Mouse (Mus musculus) monocyte, adult 2 months (primary cell): Measurements from ENCODE around the gene Nup93.
A peak's percentile ranks its signal among the peaks of the same experiment; 100 is the strongest.

Experiments
- DNase-seq, 2 experiments: peaks; one replicate each; pipeline ENCODE4 v3.0.0; 2022; ENCODE audit warnings: low spot score in 2 of 2, low read depth in 1 of 2

The Nup93 gene

DNA sequence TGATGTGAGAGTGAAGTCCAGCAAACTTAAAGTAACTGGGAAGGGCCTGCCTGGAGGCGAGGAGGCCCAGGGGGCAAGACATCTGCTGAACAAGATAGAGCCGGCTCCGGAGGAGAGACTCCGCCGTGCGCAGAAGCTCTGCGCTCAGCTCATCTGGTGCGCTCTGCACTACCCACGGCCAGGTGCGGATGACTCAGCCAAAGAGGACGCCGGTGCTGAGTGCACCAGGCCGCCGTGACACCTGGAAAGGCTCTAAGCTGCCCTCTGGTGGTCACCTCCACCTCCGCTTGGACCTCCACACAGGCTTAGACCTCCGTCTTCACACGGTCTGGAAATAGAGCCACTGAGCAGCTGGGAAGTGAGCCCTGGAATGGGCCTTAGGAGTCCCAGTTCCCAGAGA is 27.8 kb upstream of the Nup93 start:
- DNase-seq: no peak

GRCm38 (mm10) chr8:94187290-94188002 is 26.9 kb upstream of the Nup93 start:
- DNase-seq: peak in 1 of 2 experiments; percentile 36

DNA sequence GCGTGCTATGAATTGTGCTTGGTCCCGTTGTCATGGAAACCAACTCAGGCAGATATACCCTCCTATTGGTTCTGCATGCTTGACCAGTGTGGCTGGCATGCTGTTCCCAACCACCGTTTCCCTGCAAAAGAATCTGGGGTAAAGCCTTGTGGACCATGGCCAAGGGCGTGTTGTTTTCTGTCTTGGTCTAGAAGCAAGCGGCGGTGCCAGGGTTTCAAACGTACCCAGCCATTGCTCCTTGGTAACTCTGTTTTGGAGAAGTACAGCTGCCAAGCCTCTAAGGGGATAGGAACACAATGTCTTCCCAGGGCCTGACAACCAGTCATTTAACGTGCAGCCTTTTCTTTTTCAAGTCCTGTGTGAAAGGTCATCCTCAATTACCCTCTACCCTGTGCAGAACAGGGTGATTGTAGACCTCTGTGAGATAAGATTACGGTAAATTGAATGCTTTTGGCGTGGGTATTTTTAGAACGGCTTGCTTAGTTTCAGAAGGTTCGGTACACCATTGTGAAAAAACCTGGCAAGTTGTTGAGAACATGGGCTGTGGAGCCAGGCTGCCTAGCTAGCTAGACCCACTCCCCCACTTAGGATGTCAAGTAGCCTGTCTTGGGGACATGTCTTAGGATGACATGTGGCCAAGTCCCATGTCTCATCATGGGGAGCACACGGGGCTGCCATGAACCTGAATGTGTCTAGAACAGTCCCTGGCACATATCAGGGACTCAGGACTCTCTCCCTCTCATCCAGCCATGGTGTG is 24.9 kb upstream of the Nup93 start:
- DNase-seq: no peak

DNA sequence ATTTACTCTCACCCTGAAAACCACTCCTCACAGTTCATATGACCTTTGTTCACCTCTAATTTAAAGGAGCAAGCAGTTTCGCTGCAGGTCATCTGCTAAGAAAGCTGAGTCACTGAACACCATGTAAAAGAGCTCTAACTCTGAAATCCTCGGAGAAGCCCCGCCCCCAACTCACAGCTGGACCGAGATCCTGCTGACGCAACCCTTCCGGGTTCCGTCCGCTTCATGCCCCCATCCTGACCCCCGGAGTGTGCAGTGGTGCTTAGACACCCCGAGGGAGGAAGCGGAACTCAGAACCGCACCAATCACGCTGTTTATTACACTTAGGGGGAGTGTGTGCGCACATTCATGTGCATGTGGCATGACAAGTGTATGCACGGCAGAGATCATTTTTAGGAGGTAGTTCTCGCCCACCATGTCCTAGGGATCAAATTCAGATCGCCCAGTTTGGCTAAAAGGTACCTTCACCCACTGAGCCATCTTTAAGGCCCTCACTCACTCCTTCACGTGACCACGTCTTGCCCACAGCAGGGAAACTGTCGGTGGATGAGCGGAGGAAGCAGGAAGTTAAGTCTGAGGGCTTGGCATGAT is 23.2 kb upstream of the Nup93 start:
- DNase-seq: peak; percentile 91 to 92

DNA sequence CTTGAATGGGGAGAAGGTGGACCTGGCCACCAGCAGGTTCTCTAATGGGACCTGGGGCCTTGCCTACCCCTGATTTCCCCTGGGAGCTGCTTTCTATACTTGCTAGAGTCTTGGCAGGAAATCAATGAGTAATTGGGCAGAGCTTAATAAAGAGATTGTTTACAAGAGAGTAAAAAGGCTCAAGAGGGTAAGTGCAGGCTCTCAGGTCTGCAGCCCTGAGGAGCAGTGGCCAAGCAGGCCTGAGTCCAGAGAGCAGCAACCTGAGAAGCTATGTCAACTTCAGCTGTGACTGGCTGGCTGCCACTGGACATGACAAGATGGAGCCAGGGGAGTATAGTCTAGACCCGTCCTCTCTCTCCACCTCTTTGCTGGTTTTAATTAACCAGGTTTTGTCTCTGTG is 21.4 kb upstream of the Nup93 start:
- DNase-seq: no peak

- no peak for DNase-seq
Measured at GRCm38 (mm10) chr8:94194591-94195223, 19.7 kb upstream of the Nup93 start.

GRCm38 (mm10) chr8:94199202-94199869 is 15.0 kb upstream of the Nup93 start:
- DNase-seq: peak in 1 of 2 experiments; percentile 24

DNA sequence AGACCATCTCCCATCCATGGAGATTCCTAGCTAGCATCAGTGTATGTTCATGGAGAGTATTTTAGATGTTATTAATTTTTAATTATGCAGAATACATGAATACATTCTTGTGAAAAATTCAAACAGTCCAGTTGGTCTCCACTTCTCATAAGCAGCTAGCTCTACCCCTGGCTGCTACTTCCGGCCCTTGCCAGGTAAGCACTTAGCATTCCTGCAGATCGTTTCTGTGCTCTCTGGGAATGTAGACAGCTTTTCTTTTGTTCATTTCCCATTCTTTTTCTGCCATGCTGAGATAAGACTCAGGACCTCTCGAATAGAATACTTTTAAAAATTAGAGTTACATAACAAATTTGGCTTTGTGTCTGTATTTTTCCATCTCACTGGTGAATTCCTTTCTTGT is 10.3 kb upstream of the Nup93 start:
- DNase-seq: no peak

- peak in 1 of 2 experiments; percentile 30 for DNase-seq
Measured at GRCm38 (mm10) chr8:94205736-94206135, 8.6 kb upstream of the Nup93 start.

DNA sequence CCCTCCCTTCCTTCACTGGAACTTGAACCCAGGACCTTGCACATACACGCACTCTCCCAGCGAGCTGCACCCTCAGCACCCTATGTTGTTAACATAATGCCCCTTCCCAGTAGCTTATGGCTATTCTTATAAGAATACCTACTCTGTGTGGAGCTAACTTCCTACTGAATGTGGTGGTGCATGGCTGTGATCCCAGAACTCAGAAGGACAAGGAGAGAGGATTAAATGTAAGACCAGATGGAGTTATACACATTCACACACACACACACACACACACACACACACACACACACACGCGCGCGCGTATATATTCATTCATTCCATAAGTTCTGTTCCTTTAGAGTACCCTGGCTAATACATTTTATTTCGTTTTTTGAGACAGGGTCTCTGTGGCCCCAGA is 8.1 kb upstream of the Nup93 start:
- DNase-seq: no peak

DNA sequence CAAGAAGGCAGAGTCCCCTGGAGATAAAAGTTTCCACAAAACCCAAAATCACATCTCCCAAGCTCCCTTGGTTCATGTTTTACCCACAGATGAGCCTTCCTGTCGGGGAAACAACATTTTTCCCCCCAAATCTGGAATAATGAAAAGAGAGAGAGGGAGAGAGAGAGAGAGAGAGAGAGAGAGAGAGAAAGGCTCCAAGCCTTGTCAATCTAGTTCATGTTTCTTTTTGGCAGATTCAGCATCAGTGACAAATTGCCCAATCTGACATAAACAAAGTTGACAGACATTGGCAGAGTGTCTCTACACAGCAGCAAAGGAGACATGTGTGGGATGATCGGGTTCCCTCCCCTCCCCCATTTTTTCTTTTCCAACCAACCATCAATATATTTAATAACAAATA is 6.9 kb upstream of the Nup93 start:
- DNase-seq: no peak

DNA sequence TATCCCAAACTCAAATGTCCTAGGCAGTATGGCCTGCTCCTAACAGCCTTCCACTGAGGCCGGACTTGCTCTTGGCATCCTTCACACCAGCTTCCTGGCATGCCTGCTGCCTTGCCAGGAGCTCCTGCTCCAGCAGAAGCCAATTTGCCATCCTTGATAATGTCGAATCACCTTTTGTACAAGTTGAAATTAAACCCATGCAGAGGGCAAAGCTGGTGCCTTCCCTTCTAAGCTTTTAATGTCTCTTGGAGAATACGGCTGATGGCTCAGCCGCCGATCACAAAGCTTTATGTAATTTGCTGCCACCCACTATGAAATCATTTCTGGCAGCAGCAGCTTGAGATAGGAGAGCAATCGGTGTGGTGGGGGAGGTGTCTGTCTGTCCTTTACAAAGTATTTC is 4.7 kb upstream of the Nup93 start:
- DNase-seq: no peak

DNA sequence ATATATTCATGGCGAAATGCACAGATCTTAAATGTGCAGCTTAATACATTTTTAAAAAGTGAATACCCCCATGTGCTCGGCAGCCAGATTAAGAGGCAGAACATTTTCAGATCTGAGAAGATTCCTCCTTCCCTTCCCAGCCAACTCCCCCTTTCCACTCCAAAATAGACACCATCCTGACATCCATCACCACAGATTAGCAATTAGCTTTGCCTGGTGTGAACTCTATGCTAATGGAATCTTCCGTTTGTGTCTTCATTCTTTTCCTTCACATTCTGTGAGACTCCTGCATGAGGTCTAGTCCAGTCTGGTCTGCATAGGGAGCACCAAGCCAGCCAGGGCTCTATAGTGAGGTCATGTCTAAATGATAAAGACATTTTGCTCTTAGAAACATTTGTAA is 4.1 kb upstream of the Nup93 start:
- DNase-seq: no peak

- DNase-seq: no peak
Measured at GRCm38 (mm10) chr8:94213819-94214218, 545 bp upstream of the Nup93 start.

DNA sequence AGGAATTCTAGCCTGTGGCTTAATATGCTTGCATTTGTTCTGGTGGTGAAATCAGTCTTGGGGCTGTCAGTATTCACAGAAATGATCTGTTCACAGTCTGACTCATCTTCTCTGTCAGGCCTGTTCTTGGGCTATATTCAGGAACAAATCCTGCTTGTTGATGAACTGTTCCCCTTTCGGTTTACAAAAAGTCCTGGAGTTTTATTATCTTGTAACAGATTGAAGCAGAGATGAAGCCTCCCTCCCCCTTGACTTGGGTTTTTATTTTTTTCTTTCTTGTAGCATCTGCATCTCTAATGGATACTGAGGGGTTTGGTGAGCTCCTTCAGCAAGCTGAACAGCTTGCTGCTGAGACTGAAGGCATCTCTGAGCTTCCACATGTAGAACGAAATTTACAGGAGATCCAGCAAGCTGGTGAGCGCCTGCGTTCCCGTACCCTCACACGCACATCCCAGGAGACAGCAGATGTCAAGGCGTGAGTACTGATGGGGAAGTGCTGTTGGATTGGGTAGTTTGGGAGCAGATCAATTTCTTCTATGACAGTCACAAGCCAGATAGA is 13.1 kb downstream of the Nup93 start:
- DNase-seq: no peak

- DNase-seq: no peak
Measured at GRCm38 (mm10) chr8:94240240-94240751, 25.9 kb downstream of the Nup93 start.

DNA sequence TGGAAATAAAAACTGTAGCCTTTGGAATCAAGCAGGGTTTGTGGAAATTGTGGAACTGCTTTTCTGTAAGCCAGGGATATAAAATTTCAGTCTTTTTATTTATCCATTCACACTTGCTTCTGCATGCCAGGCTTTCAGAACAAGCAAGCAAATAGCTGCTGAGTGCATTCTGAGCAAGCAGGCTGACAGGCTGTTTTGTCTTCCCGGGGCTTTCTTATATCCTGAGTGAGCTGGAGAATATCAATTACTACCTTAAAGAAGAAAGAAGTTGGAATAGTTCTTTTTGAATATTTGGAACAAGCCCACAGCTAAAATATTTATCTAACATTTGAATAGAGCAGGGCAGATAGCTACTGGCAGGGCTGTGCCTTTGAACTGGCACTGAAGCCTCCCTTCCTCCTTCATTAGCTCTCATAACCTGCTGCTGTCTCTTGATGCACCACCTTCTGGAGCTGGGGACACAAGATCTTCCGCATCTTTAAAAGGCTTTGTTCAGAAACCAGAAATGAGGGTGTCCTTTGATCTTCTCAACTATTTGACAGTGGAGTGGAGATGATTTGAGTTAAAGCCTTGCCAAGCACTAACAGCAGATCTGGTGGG is 35.6 kb downstream of the Nup93 start:
- DNase-seq: no peak

DNA sequence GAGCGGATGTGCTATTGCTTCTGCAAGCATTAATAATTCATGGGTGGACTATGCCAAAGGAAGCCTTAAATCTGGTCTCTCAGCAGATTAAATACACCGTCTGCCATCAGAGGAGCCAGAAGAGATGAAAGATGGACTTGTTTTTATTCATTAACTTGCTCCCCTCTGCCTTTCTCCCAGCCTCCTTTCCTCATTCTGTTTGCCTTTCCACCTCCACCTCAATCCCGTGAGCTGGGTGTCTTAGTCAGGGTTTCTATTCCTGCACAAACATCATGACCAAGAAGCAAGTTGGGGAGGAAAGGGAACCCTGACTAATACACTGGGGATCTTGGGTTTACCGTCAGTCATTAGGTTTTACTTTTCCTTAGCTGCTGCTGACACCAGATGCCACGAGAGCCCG is 44.5 kb downstream of the Nup93 start:
- DNase-seq: no peak

DNA sequence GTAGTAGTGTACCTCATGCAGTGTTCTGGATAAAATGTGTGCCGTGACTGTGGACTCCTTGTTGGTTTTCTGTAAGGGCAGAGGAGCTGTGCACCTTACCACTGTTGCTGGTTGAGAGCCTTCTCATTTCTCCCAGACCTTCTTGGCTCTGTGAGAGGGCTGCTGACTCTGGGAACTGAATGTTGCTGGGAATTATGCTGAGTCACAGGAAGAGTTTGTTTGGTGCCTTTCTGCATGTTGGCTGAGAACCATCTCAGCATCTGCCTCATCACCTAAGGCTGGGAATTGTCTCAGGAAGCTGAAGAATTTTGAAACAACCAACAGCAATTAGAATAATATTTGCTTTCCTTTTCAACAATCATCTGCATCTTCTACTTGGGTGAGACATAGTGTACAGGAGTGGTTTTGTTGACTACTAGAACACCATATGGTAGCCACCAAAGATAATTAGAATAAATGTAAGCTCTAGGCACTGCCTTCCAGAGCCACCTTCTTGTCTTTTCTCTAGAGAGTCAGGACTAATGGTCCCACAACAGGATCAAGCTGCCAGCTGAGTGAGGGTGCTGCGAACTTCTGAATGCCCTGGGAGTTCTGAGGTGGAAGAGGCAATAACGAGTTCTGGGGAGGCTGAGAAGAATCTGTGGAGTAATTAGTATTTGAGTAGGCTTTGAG is 48.4 kb downstream of the Nup93 start:
- no peak for DNase-seq
